Mouse (Mus musculus): ENCODE measurements at regions not wholly inside any gene's neighbourhood (a gene's known extent, or its start where the extent isn't known, plus 50 kb on each side); places are given as distances from the start of the nearest gene placed in this dataset.

GRCm38 (mm10) chr11:34153749-34154525 lies 54.0 kb downstream of the Foxi1 start:
- no peak overlapping the region for H3K9ac ChIP-seq (replicated peaks)
- no peak overlapping the region for H3K4me2 ChIP-seq (replicated peaks)
- no peak for ATAC-seq (replicated peaks)
- WGBS = 86% methylated on average over 5 of the region's 5 CpGs
- H3K4me1 ChIP-seq = no peaks in the 10 kb centered on the region
- no peaks in the 10 kb centered on the region for H3K9me3 ChIP-seq
- no peaks in the 10 kb centered on the region for H3K36me3 ChIP-seq
- H3K4me3 ChIP-seq = no peak overlapping the region
- H3K27ac ChIP-seq (replicated peaks) = no peak overlapping the region
- H3K27me3 ChIP-seq = no peaks in the 10 kb centered on the region

GRCm38 (mm10) chr11:34149370-34149976 lies 51.1 kb upstream of the 4930469K13Rik start:
- ATAC-seq (replicated peaks) = peak; percentile 78
- no peak overlapping the region for H3K9ac ChIP-seq (replicated peaks)
- H3K4me1 ChIP-seq = peaks cover 3% of the 10 kb centered on the region; the same call in 1 of the 2 replicates
- WGBS = 34% methylated on average over 5 of the region's 5 CpGs
- H3K27ac ChIP-seq (replicated peaks) = no peak overlapping the region
- H3K4me3 ChIP-seq = no peak overlapping the region
- H3K27me3 ChIP-seq = no peaks in the 10 kb centered on the region
- H3K36me3 ChIP-seq = no peaks in the 10 kb centered on the region
- H3K4me2 ChIP-seq (replicated peaks) = no peak overlapping the region
- H3K9me3 ChIP-seq = no peaks in the 10 kb centered on the region
